Mouse (Mus musculus): Measurements from ENCODE around the gene Ddt.

Gene Ddt

DNA sequence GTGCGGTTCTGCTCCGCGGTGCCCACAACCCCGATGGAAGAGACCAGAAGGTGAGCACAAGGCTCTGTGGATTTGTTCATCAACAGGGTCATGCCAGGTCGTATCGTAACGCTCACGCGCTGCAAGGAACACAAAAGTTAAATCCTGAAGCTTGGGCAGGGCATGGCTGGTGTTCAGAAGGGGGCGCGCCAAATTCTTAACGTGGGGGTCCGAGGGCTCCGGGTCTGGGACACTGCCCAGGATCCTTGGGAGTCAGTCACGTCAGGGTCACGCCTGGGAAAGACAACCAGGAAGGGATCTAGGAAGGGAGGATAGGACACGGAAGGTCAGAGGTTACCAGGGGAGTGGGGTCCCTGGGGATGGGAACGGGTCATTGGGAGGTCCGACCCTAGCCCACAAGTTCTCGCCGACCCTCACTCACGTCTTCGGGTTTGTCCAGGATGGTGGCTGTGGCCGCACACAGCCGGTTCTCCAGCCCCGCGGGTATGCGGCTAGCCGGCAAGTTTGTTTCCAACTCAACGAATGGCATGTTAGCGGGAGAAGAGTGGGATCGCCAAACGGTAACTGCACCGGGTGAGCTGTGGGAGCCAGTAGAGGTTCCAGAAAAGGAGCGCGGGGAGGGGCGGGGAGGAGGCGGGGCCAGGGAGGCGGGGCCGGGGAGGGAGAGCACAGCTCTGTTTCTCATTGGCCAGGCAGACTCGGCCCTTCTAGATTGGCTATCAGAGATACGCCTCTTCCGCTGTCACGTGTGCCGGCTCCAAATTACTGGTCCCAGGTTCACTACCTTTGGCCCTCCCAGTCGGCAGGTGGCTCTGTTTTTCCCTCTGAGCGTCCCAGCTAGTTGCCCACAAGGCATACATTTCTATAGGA, at the start of gene Ddt:
Ddt (minus strand) TSS at position 620 of the 870 bp plus-strand sequence.
- peak; percentile 68 to 76 for DNase-seq (ENCODE audit: low spot score in 2 of 2)

DNA sequence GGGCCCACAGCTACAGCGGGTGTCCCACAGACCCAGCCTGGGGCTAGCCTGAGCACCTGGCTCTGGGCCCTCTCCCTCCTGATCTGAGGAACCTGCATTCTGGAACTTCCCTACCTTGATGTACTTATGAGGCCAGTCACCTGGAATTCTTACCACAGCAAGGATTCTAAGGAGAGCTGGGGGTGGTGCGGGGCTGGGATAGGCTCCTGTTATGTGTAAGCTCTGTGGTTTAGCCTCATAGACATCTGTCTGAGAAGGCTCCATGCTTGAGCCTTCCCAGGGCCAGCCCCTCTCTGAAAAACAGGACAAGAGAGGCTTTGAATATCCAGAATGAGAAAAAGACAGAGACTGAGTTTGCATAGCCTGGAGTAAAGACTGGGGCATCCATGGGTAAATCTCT, 49.2 kb upstream of the Ddt start, which contains the start of gene Gstt4:
Gstt4 (minus strand) TSS at position 101 of the 400 bp plus-strand sequence.
- no peak for DNase-seq (ENCODE audit: low spot score in 2 of 2)

DNA sequence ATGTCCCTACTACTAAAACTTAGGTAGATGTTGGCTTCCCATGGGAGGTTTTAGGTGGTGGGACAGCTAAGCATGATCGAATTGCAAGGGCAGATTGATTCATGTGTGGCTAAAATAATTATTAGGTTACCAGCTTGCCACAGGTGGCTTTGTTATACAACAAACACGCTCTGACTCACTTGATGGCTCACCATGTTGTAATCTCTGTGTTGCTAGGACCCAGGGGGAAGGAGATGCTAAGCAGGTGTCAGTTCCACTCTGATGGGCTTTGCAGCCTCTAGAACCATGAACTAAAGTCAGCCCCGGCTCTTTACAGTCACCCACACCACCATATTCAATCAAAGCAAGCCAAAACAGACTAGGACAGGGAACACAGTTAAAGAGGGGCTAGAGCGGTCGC, 46.7 kb upstream of the Ddt start:
- no peak for DNase-seq (ENCODE audit: low spot score in 2 of 2)

DNA sequence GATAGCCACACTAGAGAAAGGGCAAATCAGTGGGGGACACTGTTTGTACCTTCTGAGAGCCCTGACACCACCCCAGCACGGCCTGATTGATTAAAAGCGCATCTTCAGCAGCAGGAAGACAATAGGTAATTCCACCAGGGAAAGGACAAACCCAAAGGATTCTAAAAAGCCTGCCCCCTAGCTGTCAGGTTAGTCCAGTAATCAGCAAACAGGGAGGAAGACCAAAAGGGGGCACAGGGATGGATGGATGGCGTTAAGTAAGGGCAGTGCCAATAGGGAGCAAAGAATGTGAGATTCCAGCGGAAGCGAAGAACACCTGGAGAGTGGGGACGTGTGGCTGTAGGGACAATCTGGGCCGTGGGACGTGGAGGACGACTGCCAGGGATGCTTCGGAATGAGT, 45.4 kb upstream of the Ddt start:
- DNase-seq (ENCODE audit: low spot score in 2 of 2) = no peak

DNA sequence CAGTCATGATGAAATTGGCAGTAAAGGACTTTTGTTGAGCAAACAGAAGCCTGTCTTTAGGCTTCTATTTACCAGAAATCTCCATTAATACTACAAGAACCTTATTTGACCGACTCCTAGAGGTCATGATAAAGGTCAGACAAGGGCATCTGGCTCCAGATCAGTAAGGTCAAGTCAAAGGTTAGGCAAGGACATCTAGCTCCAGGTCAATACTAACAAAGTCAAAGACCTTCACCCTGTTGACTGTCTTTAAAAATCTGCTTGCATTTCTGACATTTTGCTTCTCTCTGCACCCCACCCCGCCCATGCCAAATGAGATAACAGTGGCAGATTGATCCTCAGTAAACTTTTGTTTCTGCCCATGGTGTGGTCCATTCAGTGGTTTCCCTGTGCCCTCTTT, 31.0 kb upstream of the Ddt start:
- no peak for DNase-seq (ENCODE audit: low spot score in 2 of 2)

DNA sequence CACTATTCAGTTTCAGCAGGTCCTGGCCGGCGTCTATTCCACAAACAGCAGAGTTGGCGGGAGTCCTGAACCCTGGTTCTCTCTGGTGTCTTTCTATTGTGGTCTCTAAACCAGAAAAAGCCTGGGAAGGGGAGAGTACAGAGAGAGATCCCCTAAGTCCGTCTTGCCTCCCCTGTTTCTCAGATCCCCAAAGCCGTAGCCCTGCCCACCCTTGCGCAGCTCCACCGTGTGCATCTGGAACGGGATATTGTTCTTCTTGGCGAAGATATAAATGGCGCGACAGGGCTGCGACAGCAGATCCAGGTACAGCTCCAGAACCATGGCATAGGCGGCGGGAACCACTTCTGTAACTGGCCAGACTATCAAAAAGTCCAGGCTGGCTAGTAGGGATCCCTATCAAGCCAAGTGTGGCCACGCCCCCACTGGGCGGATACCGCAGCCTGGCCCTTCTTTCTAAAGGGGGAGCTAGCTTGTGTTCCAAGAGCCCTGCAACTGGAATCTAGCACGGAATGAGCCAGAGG, 25.0 kb upstream of the Ddt start, which contains the start of gene Gstt1:
Gstt1 (minus strand) TSS at position 409 of the 521 bp plus-strand sequence.
- DNase-seq (ENCODE audit: low spot score in 2 of 2) = peak; percentile 56 to 59

DNA sequence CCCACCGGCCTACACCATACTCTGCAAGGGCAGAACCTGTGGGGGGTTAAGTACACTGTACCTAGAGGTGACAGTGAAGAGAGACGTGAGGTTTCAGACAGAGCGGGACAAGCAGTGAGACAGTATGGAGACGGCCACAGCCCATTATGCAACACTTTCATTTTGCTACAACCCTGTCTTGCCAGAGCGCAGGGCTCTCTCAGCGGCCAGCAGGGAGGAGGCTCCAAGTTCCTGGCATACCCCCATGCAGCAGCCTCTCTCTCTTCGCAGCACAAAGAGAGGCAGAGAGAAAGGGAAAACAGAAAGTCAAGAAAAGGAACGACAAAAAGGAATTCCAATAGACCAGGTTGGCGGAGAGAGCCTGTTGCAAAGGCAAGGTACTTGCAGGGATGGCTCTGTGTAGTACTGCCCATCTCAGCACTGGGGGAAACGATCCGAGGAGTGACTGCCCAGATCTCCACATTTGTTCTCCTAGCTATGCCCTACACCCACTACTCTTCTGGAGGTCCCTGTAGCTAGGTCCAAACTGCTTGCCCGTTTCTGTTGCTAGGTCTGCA, 24.5 kb upstream of the Ddt start:
- no peak for DNase-seq (ENCODE audit: low spot score in 2 of 2)

DNA sequence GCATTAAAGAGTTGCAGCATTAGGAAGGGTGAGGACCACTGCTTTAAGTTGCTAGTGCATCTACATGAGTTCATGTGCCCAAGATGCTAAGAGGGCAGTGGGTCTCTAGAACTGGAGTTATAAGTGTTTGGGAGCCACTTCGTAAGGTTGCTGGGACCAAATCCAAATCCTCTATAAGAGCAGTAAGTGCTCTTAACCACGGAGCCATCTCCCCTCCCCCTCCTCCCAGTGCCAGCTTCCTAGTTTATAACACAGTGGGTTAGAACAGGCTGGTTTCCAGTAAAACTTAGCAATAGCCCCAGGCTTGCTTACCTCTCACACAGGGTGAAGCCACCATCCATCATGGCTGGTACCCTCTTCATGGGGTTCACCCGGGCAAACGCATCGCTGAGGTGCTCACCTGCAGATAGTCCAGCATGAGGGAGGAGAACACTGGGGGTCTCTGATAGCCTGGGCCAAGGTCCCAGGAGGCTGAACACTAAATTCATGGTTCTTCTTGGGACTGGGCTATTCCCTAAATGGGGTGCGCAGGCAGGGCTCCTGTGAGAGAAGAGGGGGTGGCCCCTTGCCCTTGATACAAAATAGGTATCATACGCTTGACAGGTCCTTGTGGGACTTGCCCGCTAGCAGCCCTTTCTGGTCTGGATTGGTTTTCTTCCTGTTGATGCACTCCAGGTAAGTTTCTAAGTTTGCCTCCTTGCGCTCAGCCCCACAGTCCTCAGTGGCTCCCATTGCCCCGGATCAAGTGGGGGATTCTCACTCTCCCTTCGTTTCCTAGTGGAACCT, 23.7 kb upstream of the Ddt start:
- no peak for DNase-seq (ENCODE audit: low spot score in 2 of 2)

DNA sequence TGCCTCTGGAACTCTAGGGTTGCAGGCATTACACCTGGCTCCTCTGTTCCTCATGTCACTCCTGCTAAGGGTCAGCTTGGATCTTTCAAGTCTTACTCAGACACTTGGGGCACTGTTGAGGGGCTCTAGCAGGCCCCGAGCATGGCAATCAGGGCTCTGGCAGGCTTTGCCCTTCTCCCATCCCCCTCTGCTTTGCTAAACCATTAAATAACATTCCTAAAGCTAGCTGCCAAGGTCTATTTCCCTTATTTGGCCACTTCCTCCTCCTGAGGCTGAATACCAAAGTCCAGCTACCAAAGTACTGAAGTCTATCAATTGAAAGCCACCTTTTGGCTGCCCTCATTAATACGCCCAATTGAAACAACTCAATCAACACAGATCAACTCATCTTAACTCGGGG, 21.7 kb upstream of the Ddt start:
- no peak for DNase-seq (ENCODE audit: low spot score in 2 of 2)

DNA sequence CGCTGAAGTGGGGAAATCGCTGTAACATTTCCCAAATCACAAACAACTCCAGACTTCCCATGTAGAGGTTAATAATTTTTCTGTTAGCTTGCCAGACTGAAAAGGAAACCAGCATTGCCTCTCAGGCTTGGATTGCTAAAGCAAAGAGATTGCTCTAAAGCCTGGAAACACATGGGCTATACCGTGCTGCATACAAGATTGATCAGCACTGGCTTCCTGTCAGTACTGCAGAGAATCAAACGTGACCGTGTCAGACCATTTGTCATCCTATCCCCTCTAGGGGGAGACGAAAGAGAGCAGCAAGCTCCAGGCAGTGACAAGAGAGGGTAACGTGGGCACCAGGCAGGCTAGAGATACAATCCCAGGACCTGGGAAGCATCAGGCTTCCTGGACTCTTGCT, 17.6 kb upstream of the Ddt start:
- DNase-seq (ENCODE audit: low spot score in 2 of 2) = no peak

DNA sequence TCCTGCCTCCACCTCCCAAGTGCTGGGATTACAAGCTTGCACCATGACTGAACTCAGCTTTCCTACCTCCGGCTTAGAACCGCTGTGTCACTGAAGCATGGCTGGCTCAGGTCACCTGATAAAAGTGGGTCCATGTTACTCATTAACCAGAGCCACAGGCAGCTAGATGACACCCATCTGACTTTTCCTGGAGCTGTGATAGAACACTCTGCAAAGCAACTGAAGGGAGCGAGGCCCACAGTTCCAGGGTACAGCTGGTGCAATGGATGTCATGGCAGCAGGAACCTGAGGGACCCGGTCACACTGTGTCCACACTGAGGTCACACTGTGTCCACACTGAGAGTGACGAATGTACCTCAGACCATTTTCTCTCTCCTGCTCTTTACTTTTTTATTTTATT, 16.6 kb upstream of the Ddt start:
- DNase-seq (ENCODE audit: low spot score in 2 of 2) = no peak

DNA sequence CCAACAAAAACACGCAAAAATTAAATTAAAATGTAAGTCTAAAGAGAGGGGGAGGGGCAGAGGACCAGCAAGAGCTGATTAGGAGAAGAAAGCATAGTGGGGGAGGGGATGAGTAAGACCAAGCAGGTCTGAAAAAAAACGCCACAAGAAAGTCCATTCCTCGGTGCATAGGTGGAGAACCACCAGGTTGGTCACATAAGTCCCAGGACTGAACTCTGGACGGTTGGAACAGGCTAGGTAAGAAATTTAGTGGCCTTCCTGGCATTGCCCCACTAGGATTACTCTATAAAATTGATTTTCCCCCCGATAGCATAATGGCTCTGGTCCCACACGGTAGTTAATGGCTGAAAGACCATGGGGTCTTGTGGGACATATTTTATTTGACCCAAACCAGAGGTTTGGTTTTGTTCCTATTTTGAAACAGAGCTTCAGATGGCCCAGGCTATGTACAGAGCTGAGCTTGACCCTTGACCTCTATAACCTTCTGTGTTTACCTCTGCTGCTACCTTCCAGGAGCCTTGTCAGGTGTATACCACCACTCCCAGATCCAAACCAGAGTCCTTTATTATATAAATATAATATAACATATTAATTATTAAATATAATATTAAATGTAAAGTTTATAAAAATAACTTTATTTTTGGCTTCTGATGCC, 16.0 kb upstream of the Ddt start:
- DNase-seq (ENCODE audit: low spot score in 2 of 2) = no peak

DNA sequence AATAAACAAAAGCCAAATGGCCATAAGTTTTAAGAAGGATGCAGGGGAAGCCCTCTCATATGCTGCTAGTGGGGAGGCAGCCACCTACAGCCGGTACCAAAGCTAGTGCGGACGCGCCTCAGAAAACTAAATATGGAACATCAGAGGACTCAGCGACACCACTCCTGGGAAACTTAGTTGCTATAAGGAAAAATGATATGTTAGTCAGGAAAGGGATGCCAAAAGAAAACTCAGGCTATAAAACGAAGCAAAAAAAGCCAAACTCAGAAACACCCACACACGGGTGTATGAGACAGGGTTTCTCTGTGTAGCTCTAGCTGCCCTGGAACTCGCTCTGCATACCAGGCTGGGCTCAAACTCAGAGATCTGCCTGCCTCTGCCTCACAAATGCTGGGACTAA, 15.1 kb upstream of the Ddt start:
- no peak for DNase-seq (ENCODE audit: low spot score in 2 of 2)

DNA sequence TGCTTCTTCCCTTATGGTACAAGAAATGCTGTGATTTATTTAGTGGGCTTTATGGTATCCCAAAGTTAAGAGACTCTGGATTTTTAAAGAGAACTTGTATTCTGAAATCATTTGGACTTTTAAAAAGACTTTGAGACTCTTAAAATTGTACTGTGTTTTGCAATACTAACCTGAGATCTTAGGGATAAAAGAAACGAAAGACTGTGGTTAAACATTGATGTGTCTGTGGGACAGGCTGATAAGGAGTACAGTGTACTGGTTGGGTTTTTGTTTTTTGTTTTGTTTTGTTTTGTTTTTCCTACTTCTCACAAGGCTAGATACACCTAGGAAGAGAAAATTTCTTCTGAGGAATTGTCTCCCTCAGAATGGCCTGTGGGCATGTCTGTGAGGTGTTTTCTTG, 12.2 kb upstream of the Ddt start:
- no peak for DNase-seq (ENCODE audit: low spot score in 2 of 2)

DNA sequence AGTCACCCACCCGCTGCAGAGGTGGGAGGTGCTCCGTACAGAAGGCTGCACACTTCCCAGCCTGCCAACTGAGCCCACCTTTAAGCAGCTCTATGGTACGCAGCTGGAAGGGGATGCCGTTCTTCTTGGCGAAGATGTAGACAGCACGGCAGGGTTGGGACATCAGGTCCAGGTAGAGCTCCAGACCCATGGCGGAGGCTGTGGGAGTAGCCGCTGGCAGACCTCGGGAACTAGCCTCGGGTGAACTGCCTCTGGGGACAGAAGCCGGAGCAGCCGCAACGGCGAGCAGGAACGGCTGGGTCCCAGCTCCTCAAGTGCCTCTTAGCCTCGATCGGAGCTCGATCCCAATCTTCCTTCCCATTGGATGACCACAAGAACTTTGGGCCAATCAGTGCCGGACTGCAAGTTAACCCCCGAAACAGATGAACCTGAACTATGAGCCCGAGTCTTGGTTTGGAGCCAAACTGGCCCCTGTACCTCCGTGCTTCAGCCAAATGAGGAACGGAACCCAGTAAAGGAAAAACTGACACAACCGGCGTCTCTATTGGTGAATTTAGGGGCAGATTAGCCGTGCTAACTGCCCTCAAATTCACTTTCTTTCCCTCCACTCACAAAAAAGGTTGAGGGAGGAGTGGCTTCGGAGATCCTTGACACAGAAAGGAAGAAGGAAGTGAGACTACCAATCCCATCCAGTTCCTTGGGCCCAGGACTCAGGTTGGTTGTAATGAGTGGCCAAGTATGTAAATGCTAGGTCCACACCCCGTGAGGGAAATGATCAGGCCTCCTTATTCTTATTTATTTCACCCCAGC, 7.8 kb upstream of the Ddt start, which contains the start of the genes Gm20441 and Gstt3:
Gm20441 (minus strand) TSS at position 186 of the 810 bp plus-strand sequence.
Gstt3 (minus strand) TSS at position 646 of the 810 bp plus-strand sequence.
- no peak for DNase-seq (ENCODE audit: low spot score in 2 of 2)

DNA sequence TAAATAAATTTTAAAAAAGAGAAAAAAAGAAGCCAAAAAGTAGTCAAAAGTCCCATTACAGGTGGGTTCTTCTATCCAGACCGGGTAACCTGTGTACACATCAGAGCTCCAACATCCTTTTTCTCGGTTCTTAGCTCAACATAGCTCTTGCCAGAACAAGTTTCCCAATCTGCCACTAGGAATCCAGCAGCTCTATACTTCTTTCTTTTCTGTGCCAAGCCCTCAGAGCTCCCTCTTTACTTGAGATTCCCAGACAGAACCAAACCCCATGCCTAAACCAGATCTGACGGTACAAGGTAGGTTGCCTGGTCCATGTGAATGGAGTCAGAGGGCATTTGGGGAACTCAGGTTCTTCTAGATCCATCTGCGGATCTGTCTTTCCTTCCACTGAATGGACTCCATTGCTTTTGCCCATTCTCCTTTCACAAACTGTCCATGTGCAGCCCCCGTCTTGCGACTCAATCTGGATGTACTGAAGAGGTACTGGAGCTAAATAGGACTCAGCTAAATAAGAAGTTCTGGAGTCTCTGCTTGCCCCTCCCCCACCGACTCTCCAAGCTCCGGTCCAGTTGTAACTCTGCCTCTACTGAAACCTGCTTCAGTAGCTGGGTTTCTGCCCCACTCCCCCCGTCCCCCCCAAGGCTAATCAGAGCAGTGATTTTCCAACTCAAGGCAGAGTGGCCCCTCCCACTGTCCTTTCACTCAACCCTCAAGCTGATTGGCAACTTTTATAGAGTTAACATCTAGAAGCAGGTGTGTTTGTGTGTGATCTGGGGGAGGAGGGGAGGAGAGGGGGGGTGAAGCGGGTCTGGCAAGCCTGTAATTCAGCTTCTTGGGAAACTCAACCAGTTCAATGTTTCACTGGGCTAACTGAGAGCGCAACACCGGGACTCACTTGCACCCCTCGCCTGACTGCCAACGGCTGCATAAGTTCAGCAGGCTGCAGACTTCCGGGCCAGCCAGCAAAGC, 6.3 kb upstream of the Ddt start:
- DNase-seq (ENCODE audit: low spot score in 2 of 2) = no peak

DNA sequence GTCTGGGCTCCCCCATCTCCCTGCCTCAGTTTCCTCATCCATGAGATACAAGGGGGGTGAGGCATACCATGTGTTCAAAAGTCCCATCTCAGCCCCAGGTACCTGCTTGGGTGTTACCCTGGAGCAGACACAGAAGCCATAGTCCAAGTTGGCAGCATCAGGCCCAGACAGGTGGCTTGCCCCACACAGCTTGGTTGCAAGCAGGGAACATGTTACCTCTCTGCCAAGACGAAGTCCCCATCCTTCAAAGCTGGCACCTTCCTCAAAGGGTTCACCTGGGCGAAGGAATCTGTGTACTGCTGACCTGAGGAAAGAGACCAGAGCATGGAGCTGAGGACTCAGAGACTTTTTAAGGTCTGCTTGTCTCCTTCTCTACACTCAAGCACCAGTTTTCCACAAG, 4.7 kb upstream of the Ddt start:
- DNase-seq (ENCODE audit: low spot score in 2 of 2) = no peak

DNA sequence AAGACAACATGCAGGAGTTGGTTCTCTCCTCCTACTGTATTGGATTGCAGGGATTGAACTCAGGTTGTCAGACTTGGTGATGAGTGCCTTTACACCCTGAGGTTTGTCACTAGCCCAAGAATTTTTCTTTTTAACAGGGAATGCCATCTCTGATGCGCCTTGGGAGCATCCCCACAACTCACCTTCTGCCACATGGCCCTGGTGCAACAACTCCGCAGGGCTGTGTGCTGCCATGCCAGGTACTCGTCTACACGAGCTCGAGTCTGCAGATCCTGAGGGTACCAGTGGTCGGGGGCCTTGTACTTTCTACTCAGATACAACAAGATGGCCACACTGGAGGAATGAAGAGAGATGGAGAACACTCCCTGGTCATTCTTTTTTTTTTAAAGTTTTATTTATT, 3.3 kb upstream of the Ddt start:
- no peak for DNase-seq (ENCODE audit: low spot score in 2 of 2)

DNA sequence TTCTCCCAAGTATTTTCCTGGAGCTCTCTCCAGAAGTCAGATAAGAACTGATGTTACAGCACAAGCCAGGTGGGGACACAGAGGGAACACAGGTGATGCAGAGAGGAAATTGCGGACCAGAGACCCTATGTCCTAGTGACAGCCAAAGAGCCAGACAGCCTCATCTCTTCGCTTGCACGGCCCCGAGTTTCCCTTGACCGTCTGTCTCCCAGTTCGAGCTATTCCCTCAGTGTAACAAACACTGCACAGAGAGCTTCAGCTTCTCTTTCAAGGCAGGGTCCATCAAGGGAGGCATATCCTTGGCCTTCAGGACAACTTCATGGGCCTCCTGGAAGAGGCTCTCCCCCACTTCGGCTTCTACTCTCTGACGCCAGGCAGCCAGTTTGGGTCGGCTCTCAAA, 1.4 kb upstream of the Ddt start:
- DNase-seq (ENCODE audit: low spot score in 2 of 2) = no peak

DNA sequence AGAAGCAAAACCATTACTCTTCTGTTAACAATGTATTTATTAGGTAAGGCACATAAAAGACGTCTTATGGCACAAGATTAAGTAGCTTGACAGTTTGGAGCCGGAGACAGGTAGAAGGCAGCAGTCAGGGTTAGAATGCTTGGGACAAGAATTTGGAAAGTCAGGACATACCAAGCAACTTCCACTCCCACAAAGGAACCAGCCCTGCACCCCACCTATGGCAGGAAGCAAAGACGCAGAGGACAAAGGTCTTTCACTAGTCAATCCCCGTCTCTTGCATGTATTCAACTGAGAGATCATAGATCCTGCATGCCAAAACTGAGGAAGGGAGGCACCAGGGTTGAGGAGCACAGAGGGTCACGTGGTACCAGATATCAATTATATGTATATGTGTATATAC, 888 bp upstream of the Ddt start:
- DNase-seq (ENCODE audit: low spot score in 2 of 2) = no peak

Measured in spleen, postnatal 14 days (tissue).